Mouse (Mus musculus): ENCODE measurements around the gene Gm5089. TPM values are rescaled to one million over a fixed set of nuclear protein-coding genes. Genes with fewer than 3 reads are reported as not detected.

Gene Gm5089
- 0.22 and 0.25 TPM in 2 replicates for polyA plus RNA-seq (2015; fragmentation: Nextera tagmentation; extraction: Ambion mirVana)

DNA sequence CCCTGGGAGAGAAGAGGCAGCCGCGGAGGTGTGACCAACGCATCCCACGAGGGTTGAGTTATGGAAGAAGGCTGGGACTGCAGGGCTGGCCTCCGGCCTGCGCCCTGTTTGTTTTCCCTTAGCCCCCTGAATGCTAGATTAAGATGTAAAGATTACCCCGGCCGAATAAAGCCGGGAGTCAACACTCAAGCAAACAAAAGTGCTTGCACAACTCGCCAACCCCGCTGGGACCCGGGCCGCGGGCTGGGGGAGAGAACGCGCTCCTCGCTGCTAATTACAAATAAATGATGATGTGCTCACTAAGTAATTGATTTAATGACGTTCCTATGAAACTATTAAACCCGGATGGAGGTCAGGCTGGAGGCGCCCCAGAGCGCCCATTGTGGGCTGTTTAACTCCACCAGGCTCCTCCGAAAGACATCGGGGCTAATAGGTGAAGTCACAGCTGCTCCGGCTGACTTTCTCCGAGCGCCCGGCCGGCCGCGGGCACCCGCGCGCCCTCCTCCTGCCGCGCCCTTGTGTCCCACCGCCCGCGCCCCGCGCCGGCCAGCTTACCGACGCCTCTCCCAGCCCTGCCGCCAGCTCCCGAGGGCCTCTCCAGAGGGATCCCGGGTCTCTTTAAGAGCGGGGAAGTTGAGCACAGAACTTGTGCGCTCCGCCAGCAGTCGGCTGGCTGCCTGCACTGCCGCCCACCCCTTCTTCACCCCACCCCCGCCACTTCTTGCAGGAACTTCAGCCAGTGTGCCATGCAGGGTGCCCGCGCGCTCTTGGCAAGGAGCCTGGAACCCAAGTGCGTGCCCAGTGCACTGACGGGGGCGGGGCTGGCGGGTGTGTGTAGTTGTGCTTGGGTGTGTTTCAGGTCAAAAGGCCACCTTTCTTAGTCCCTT lies at the start of gene Gm5089:
TSS of gene Gm5089 (minus strand) at position 620 of the 887 bp plus-strand sequence.

DNA sequence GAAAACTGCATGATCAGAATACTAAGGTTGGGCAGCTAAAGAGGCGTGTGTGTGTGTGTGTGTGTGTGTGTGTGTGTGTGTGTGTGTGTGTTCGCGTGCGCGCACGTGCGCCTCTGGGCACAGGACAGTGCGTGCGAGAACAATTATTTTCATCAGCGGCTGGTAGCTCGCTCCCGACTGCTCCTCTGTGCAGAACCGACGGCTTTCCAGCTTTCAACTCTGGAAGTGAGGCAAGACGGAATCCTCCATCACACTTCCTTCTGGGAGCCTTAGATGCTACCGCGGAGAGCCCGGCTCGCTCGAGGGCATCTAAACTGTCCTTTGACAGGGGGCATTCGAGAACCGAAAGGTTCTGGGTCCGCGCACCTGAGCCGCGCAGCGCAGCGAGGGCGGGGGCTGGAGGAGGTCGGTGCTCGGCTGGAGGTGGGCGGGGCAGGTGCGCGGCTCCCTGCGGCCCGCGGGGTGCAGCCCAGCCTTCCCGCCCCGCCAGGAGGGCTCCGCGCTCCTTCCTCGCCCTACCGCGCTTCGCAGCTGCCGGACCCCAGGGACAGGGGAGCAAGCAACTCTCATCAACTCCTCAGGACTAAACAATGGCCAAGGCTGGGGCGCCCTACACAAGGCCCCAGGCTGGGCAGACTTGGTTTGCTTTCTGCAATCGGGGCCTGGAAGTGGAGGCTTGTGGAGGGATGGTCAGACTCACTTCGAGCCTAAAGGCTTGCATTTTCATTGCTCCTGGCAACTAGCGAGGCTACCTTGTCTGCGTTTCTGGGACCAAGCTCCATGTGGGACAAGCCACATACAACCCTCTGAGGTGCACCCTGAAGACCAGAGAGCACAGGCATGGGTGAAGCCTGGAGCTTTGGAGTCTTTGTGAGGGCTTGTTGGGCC lies 39.8 kb upstream of the Gm5089 start, which contains the start of gene Gm10837:
TSS of gene Gm10837 (plus strand) at position 146 of the 888 bp plus-strand sequence.

DNA sequence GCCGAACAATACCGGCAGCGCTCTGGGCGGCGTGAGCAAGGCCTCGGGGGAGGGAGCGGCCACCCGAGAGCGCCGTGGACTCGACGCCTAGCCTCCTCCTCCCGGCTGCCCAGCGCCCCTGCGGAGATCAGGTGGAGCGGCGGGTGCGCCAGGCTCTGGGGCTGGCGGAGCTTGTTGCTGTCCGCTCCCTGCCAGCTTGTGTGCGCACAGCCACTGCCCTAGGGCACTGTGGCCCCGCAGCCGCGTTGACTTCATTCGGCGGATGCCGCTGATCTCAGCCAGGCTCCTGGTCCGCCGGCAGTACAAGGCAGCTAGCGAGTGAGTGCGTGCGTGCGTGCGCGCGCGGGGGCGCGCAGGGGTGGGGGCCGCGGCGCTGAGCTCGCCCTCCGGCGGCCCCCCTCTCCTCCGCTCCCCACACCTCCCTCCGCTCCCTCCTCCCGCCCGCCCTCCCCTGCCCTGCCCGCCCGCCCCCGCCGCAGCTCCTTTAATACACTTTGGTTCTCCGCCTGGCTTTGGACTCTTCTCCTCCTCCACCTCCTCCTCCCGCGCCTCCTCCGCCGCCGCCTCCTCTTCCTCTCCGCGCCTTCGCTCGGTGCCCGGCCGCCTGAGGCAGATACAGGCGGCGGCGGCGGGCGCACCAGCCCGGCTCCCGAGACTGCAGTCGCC lies 24.1 kb upstream of the Gm5089 start, which contains the start of gene Zic2:
TSS of gene Zic2 (plus strand) at position 545 of the 666 bp plus-strand sequence.

DNA sequence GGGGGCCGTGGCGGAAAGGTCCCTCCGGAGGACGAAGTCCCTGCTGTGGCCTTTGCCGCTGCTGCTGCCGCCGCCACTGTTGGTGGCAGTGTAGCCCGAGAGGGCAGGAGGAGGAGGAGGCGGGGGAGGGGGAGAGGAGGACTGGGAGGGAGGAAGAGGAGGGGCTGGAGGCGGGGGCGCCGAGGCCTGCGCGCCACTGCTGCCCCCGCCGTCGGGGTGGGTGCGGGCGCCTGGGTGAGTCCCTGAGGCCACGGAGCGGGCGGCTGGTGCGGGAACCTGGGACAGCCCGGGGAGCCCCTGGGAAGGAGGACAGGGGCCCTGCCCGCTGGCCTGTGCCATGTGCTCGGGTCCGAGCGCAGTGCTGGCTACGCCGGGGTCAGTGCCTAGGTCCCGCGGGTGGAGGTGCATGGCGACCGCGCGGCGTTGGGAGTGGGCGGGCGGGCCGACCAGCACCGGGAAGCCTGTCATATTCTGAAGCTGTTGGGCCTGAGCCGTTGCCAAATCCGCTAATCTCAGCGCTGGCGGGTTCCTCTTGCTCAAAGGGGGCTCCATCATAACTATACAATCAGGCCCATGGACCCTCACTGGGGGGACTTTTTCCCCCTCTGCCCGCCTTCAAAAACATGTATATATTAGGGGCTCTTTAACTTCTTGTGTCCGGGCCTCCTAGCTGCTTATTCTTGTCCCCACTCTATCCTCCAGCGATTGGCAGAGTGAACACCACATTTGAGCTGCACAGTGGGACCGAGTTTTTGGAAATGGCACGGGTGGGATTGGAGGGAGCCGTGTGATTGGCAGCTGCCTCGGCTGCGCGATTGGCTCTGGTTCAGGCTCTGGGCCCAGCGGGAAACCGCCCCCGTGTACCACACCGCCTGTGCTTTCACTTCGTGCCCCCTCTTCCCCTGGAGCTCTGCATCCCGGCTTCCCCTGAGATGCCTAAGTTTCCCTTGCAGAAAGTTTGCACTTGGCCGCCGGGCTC lies 14.1 kb upstream of the Gm5089 start, which contains the start of gene Zic5:
TSS of gene Zic5 (minus strand) at position 915 of the 979 bp plus-strand sequence.

Other genes with a start within 250 kb of the Gm5089 start
- gene Zic5, start 14.6 kb upstream of the Gm5089 start, polyA plus RNA-seq (2015; fragmentation: Nextera tagmentation; extraction: Ambion mirVana): 4.6 TPM in 2 replicates
- gene Zic2, start 24.3 kb upstream of the Gm5089 start, polyA plus RNA-seq (2015; fragmentation: Nextera tagmentation; extraction: Ambion mirVana): 8.2 and 11.4 TPM in 2 replicates
- gene Gm10837, start 39.5 kb upstream of the Gm5089 start, polyA plus RNA-seq (2015; fragmentation: Nextera tagmentation; extraction: Ambion mirVana): 0.19 and 0.22 TPM in 2 replicates
- gene Pcca, start 83.2 kb upstream of the Gm5089 start, polyA plus RNA-seq (2015; fragmentation: Nextera tagmentation; extraction: Ambion mirVana): 30.6 and 32.2 TPM in 2 replicates

Measured in neural tube, postnatal 0 days (tissue).